Mouse (Mus musculus) liver, embryonic 14.5 days (tissue): ENCODE measurements around the gene Rbm19. TPM values are rescaled to one million over a fixed set of nuclear protein-coding genes. Genes with fewer than 3 reads are reported as not detected.

Experiments used
- ATAC-seq: fragments of 200-750 bp; cut with Nextera tagmentation; 2 replicates; pipeline ENCODE4 v1.8.0; 2017; ENCODE audit warnings: moderate number of reproducible peaks, mild to moderate bottlenecking, moderate library complexity; ENCODE audit not compliant: insufficient read depth
- DNase-seq, 3 experiments: peaks; one replicate each; pipeline ENCODE4 v3.0.0-alpha.2; 2012 to 2013; ENCODE audit warnings: low read depth in 3 of 3, low spot score in 3 of 3
- H3K27ac ChIP-seq: fragments of 300-500 bp; sonication (generic); 2 replicates; pipeline ENCODE4 v1.5.1; 2014; ENCODE audit warnings: moderate library complexity, mild to moderate bottlenecking, control low read depth, inconsistent platforms
- H3K27me3 ChIP-seq: fragments of 300-500 bp; sonication (generic); 2 replicates; pipeline ENCODE4 v1.6.1; 2014; ENCODE audit warnings: mild to moderate bottlenecking, low read length, moderate library complexity; ENCODE audit not compliant: control insufficient read depth, insufficient read depth
- H3K36me3 ChIP-seq: fragments of 300-500 bp; sonication (generic); replicated peaks from 2 replicates; pipeline ENCODE4 v1.6.1; 2014; ENCODE audit warnings: low read depth; ENCODE audit not compliant: control insufficient read depth, insufficient read depth
- H3K4me1 ChIP-seq, 2 experiments: fragments of 200-500 bp in 1 of 2; fragments of 300-500 bp in 1 of 2; sonication (generic) in 1 of 2; replicated peaks; 2 replicates each; pipeline ENCODE4 v1.6.1; 2012 to 2014; ENCODE audit warnings: antibody characterized with exemption in 1 of 2, inconsistent platforms in 1 of 2, low read length in 1 of 2; ENCODE audit not compliant: control insufficient read depth in 2 of 2, insufficient read depth in 2 of 2
- H3K4me2 ChIP-seq: fragments of 300-500 bp; sonication (generic); 2 replicates; pipeline ENCODE4 v1.6.1; 2014; ENCODE audit warnings: low read depth, mild to moderate bottlenecking, control low read depth, moderate library complexity
- H3K4me3 ChIP-seq, 2 experiments: fragments of 200-500 bp in 1 of 2; fragments of 300-500 bp in 1 of 2; sonication (generic) in 1 of 2; 2 replicates each; pipeline ENCODE4 v1.5.1; 2012 to 2014; ENCODE audit warnings: low read depth in 2 of 2, low read length in 2 of 2, mild to moderate bottlenecking in 2 of 2, control low read depth in 1 of 2, inconsistent platforms in 1 of 2, moderate library complexity in 1 of 2; ENCODE audit not compliant: insufficient read depth in 1 of 2
- H3K9ac ChIP-seq: fragments of 300-500 bp; sonication (generic); replicated peaks from 2 replicates; pipeline ENCODE4 v1.6.1; 2014; ENCODE audit warnings: mild to moderate bottlenecking, control low read depth, moderate library complexity
- H3K9me3 ChIP-seq: fragments of 300-500 bp; sonication (generic); 2 replicates; pipeline ENCODE4 v1.6.1; 2016; ENCODE audit warnings: low read length, mixed read lengths; ENCODE audit not compliant: control insufficient read depth
- CTCF ChIP-seq: IDR thresholded peaks from 2 replicates; pipeline ENCODE4 v1.5.1; 2016; ENCODE audit warnings: antibody characterized with exemption, low read depth, control low read depth
- EP300 ChIP-seq: IDR thresholded peaks from 2 replicates; pipeline ENCODE4 v1.6.1; 2016; ENCODE audit warnings: antibody characterized with exemption, low read depth
- WGBS: fragments of 180-500 bp; shearing (Covaris S2); extraction: QIAGEN DNeasy Blood & Tissue Kit; methylation state at CpG from one replicate; pipeline ENCODE4 v1.1.7; 2014; ENCODE audit not compliant: insufficient replicate concordance; 5-methylcytosine and 5-hydroxymethylcytosine counted together
- polyA plus RNA-seq, 2 experiments: library from polyadenylated mRNA; depleted of rRNA in 1 of 2; stranded (reverse) in 1 of 2; unstranded in 1 of 2; fragments of >200 nt; fragmentation: Nextera tagmentation in 1 of 2; extraction: Ambion mirVana in 1 of 2; gene quantifications; 2 replicates each; pipeline versions ENCODE4 v1.2.1 to v1.2.3; 2012 to 2014

The Rbm19 gene
- polyA plus RNA-seq, 2 experiments: 6.8 to 11.1 TPM

DNA sequence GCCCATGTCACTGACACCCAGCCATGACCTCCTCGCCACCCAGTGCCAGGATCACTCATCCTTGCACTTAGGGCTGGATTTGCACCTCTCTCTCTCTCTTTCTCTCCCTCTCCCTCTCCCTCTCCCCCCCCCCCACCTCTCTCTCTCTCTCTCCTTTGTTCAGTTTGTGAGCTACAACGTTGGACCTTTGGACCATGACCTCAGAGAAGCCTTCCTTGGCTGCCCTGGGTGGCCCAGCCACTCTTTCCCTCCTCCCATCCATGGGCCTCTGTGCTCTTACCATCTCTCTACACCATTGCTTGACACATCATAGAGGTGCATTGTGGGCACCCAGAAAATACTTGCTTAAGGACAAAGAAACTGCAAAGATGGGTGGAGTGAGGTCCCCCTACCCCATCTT, 42.2 kb downstream of the Rbm19 start:
- WGBS: 68% methylated on average over 2 of the region's 2 CpGs
- no peaks in the 10 kb centered on the region for H3K36me3 ChIP-seq
- H3K9me3 ChIP-seq: no peaks in the 10 kb centered on the region
- H3K4me3 ChIP-seq: no peak overlapping the region
- H3K27me3 ChIP-seq: no peaks in the 10 kb centered on the region
- H3K4me1 ChIP-seq: peaks cover 8 to 9% of the 10 kb centered on the region in 2 experiments; a peak in 3 of 4 replicates
- H3K4me2 ChIP-seq: no peak overlapping the region
- H3K9ac ChIP-seq: no peak overlapping the region
- ATAC-seq (no peak), DNase-seq (no peak)
- H3K27ac ChIP-seq: no peak overlapping the region
- TF ChIP-seq EP300 (no peak), CTCF (no peak)

DNA sequence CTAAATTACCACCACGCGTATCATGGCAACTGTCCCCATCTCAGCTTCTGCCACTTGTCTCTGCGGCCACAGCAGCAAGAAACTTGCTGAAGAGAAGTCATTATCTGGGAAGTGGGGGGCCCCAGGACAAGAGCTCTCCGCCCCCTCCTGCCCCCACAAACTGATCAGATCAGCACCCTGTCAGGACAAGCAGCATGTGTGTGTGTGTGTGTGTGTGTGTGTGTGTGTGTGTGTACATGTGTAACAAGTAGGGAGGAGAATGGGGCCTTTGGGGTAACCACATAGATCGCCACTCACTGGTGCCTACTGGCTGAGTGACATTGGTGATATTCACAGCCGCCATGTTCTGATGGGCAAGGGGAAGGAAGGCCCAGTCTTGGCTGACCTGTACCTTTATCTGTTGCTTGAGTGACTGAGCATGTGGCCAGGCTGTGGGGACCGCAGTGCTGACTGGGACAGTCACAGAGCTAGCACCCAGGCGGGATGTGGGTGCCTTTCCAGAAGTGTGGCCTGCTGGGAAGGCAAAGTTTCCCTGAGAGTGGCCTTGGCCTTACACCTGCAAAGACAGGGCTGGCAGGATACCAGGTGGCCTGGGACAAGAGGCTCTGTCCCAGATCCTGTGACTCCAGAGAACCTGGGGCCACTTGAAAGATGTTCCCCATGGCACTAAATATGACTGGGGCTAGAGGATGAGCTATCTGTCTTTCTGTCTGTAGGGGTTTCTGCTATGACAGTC, 44.8 kb downstream of the Rbm19 start:
- Histone ChIP-seq H3K4me3 (no peak overlapping the region), H3K9ac (no peak overlapping the region), H3K27me3 (no peaks in the 10 kb centered on the region), H3K4me1 (peaks cover 9 to 18% of the 10 kb centered on the region in 2 experiments; a peak in 3 of 4 replicates), H3K27ac (no peak overlapping the region), H3K4me2 (0 out of 2 replicates have a peak overlapping the region, but pooled peaks have one; percentile 9), H3K9me3 (no peaks in the 10 kb centered on the region), H3K36me3 (no peaks in the 10 kb centered on the region)
- DNase-seq (no peak), ATAC-seq (peak; percentile 38; the same call in 1 of the 2 replicates)
- TF ChIP-seq CTCF: no peak
- TF ChIP-seq EP300: no peak
- 46% methylated on average over 8 of the region's 8 CpGs for WGBS

DNA sequence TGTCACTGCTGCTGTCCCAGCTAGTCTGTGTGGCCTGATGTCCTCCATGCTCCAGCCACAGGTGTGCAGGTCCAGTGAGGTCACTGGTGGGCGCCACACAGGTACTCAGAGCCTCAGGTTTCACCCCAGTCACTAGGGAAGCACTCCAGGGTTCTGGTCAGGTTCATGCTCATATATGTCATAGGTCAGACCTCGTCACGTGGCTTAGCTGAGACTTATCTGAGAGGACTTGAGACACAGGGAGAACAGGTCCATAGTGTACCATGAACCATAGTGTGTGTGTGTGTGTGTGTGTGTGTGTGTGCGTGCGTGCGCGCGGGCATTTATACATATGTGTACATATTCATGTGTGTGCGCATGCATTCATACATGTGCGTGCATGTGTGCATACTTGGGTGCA, 46.4 kb downstream of the Rbm19 start:
- Histone ChIP-seq H3K4me2 (no peak overlapping the region), H3K27ac (no peak overlapping the region)
- WGBS: 92% methylated on average over 10 of the region's 10 CpGs

DNA sequence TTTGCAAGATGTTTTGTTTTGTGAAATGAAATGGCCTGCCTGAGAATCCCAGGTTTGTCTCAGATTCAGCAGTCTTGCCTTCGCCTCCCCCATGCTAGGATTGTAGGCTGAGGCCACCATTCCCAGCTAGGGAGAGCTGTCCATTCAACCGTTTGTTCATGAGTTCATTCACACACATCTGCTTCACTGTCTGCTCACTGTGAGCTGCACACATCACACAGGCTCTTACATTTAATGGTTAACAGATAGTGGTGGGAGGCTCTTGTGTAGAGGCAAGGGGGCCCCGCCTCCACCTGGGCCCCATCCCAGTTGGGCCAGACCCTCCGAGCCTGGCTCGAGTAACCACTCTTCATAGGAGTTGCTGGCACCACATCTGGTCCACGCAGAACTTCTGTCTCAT, 47.2 kb downstream of the Rbm19 start:
- peaks cover 13 to 24% of the 10 kb centered on the region in 2 experiments; a peak in 3 of 4 replicates for H3K4me1 ChIP-seq
- whole genome bisulfite sequencing: 70% methylated on average over 6 of the region's 6 CpGs
- H3K27me3 ChIP-seq: no peaks in the 10 kb centered on the region
- H3K4me3 ChIP-seq: no peak overlapping the region
- H3K27ac ChIP-seq: no peak overlapping the region
- TF ChIP-seq EP300 (no peak), CTCF (no peak)
- no peaks in the 10 kb centered on the region for H3K9me3 ChIP-seq
- DNase-seq (no peak), ATAC-seq (no peak)
- no peak overlapping the region for H3K4me2 ChIP-seq
- H3K9ac ChIP-seq: no peak overlapping the region
- H3K36me3 ChIP-seq: no peaks in the 10 kb centered on the region

More for the DNA sequence above, 46.4 kb downstream of the Rbm19 start:
- DNase-seq (no peak), ATAC-seq (no peak)
- TF ChIP-seq EP300: no peak
- no peaks in the 10 kb centered on the region for H3K36me3 ChIP-seq
- H3K9me3 ChIP-seq: no peaks in the 10 kb centered on the region
- H3K27me3 ChIP-seq: no peaks in the 10 kb centered on the region
- H3K9ac ChIP-seq: no peak overlapping the region
- no peak overlapping the region for H3K4me3 ChIP-seq
- peaks cover 13 to 24% of the 10 kb centered on the region in 2 experiments; a peak in 3 of 4 replicates for H3K4me1 ChIP-seq

DNA sequence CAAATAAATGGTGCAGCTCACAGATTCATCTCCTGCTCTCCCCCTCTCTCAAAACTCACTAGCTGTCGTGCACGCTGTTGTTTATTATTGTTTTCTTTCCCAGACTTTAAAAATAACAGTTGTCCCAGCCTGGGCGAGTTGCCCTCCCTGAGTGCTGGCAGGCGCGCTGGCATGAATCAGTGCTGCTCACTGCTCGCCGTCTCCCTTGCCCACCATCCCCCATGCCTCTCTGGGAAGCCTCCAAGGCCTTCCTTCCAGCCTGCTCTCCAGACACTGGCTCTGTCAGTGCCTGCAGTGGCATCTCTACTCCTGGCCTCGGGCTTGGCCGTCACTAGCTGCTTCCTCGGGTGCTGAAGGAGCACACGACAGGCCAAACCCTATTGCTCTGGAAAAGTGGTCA, 48.2 kb downstream of the Rbm19 start:
- Histone ChIP-seq H3K9ac (no peak overlapping the region), H3K4me3 (no peak overlapping the region), H3K4me1 (peaks cover 13 to 24% of the 10 kb centered on the region in 2 experiments; a peak in 3 of 4 replicates), H3K36me3 (no peaks in the 10 kb centered on the region), H3K9me3 (no peaks in the 10 kb centered on the region), H3K4me2 (no peak overlapping the region), H3K27me3 (no peaks in the 10 kb centered on the region), H3K27ac (no peak overlapping the region)
- DNase-seq (no peak), ATAC-seq (no peak)
- 82% methylated on average over 11 of the region's 11 CpGs for WGBS
- TF ChIP-seq CTCF: no peak
- TF ChIP-seq EP300: no peak
